Mouse (Mus musculus) stomach, postnatal 0 days (tissue): ENCODE measurements around the gene Rpl36.

Experiments used
- CTCF ChIP-seq: IDR thresholded peaks from 2 replicates; pipeline ENCODE4 v1.5.1; 2016; ENCODE audit warnings: antibody characterized with exemption, low read depth, mild to moderate bottlenecking, moderate library complexity
- EP300 ChIP-seq: optimal IDR thresholded peaks from 2 replicates; pipeline ENCODE3; 2016; ENCODE audit warnings: antibody characterized with exemption

DNA sequence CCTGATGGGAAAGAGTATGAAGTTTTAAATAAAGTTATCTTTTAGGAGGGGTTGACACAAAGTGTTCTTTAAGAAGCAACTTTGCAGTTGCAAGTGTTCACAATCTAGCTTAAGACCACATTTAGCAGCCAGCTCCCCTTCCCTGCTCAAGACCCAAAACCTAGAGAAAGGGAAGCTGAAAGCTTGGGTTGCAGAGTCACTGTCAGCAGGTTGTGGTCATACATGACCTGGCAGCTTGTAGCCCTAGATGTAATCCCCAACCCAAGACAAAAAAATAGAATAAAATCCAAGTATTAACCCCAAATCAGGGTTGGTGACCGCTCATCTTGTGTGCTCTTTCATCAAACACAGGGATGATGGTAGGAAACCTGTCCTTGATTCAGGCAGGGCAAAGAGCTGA, 30.1 kb upstream of the Rpl36 start:
- TF ChIP-seq CTCF: no peak
- TF ChIP-seq EP300: no peak
